Mouse (Mus musculus) left cerebral cortex, postnatal 36 days (tissue): ENCODE results near the gene Xpo4. TPM values are rescaled to one million over a fixed set of nuclear protein-coding genes. Genes with fewer than 3 reads are reported as not detected.

Experiments
- total RNA-seq, 2 experiments: library from RNA; stranded (reverse); gene quantifications; 2 replicates each; pipeline ENCODE4 v1.2.3; 2021

The Xpo4 gene
- total RNA-seq, 2 experiments from 2014 or later, result 11.3 to 14.8 TPM

Other genes starting within 250 kb of the Xpo4 start
- 10 to 100 TPM; 18.9 to 23.0 TPM for gene Ift88, start 241.4 kb downstream of the Xpo4 start, total RNA-seq
- gene Il17d, start 140.7 kb downstream of the Xpo4 start, total RNA-seq, result 10 to 100 TPM; 15.0 to 17.1 TPM
- 10 to 100 TPM; 33.1 to 38.1 TPM for gene Eef1akmt1, start 93.8 kb downstream of the Xpo4 start, total RNA-seq
- not detected for gene Gm49361, start 80.7 kb upstream of the Xpo4 start, total RNA-seq
- gene Lats2, start 93.0 kb upstream of the Xpo4 start, total RNA-seq, result 10 to 100 TPM; 17.0 to 20.2 TPM
- 10 to 100 TPM; 39.3 to 45.4 TPM for gene Sap18, start 132.8 kb upstream of the Xpo4 start, total RNA-seq
- gene Ska3, start 160.8 kb upstream of the Xpo4 start, total RNA-seq, result 1 to 10 TPM in 1 of 2 experiments, under 1 TPM in 1; 0.57 to 1.7 TPM
- gene Mrpl57, start 160.8 kb upstream of the Xpo4 start, total RNA-seq, result 10 to 100 TPM; 60.8 to 74.5 TPM
- 10 to 100 TPM; 31.0 to 42.4 TPM for gene Zdhhc20, start 224.8 kb upstream of the Xpo4 start, total RNA-seq